ENCODE assay signal across 9 mouse cellular contexts in genomic region chr7:135961026-135961425, GRCm38 (mm10).
DNase-seq lines count a peak whose midpoint lies in the region; ATAC-seq and TF ChIP-seq lines count a peak whose summit lies in the region.
"Had no signal": no experiment of that assay in that cellular context is flagged by ENCODE, and none has a peak within 500 bp of the region (broad histone marks: within the 10 kb centered on the region; RNA-seq: fewer than 3 reads in every experiment).

No protein-coding gene starts in this region.

- H3K27me3 ChIP-seq in forebrain, embryonic 13.5 days: no peaks in the 10 kb centered on the region
- no peaks in the 10 kb centered on the region for H3K27me3 ChIP-seq in forebrain, embryonic 12.5 days
- no peaks in the 10 kb centered on the region; the same call in 1 of the 2 replicates for H3K27me3 ChIP-seq in cerebellum, adult 2 months (ENCODE audit: control insufficient read depth, insufficient read depth, low read length)
- H3K27me3 ChIP-seq in midbrain, embryonic 16.5 days (ENCODE audit: control insufficient read depth, insufficient read depth, low read depth, low read length): no peaks in the 10 kb centered on the region

- H3K4me3 ChIP-seq in forebrain, embryonic 13.5 days: no peak overlapping the region
- no peak overlapping the region for H3K4me3 ChIP-seq in forebrain, embryonic 12.5 days (replicated peaks)
- H3K4me3 ChIP-seq in cerebellum, adult 2 months (replicated peaks; ENCODE audit: insufficient read depth, low read depth, low read length): no peak overlapping the region
- H3K4me3 ChIP-seq in midbrain, embryonic 16.5 days (ENCODE audit: low read depth, low read length): no peak overlapping the region

- peaks cover 22% of the 10 kb centered on the region for H3K4me1 ChIP-seq in forebrain, embryonic 13.5 days
- peaks cover 9% of the 10 kb centered on the region for H3K4me1 ChIP-seq in forebrain, embryonic 12.5 days
- peaks cover 7% of the 10 kb centered on the region for H3K4me1 ChIP-seq in cerebellum, adult 2 months (ENCODE audit: control insufficient read depth, insufficient read depth, low read length)
- peaks cover 7% of the 10 kb centered on the region for H3K4me1 ChIP-seq in midbrain, embryonic 16.5 days (ENCODE audit: control insufficient read depth, insufficient read depth, low read length)

- 47% methylated on average over 8 of the region's 8 CpGs for WGBS in forebrain, embryonic 13.5 days
- 84% methylated on average over 8 of the region's 8 CpGs for WGBS in forebrain, embryonic 12.5 days
- 5% methylated on average over 8 of the region's 8 CpGs for WGBS in cerebellum, adult 2 months
- 63% methylated on average over 8 of the region's 8 CpGs for WGBS in midbrain, embryonic 16.5 days

- no peaks in the 10 kb centered on the region for H3K9me3 ChIP-seq in forebrain, embryonic 13.5 days (replicated peaks)
- no peaks in the 10 kb centered on the region for H3K9me3 ChIP-seq in forebrain, embryonic 12.5 days
- H3K9me3 ChIP-seq in midbrain, embryonic 16.5 days (replicated peaks; ENCODE audit: control insufficient read depth, low read length, poor library complexity, severe bottlenecking): no peaks in the 10 kb centered on the region

- no peak for TF ChIP-seq CTCF in cerebellum, adult 2 months (IDR thresholded peaks at IDR 0.05; ENCODE audit: borderline replicate concordance, insufficient read depth, low read depth, low read length)

- TF ChIP-seq POLR2A in cerebellum, adult 2 months (IDR thresholded peaks at IDR 0.05; ENCODE audit: borderline replicate concordance, insufficient read depth, low read length): no peak

- peak; percentile 68; the same call in 1 of the 2 replicates for ATAC-seq in forebrain, embryonic 13.5 days
- no peak for ATAC-seq in forebrain, embryonic 12.5 days (ENCODE audit: low FRiP score)
- ATAC-seq in midbrain, embryonic 16.5 days: no peak

- H3K4me2 ChIP-seq in forebrain, embryonic 13.5 days: no peak overlapping the region
- H3K4me2 ChIP-seq in forebrain, embryonic 12.5 days: no peak overlapping the region
- no peak overlapping the region for H3K4me2 ChIP-seq in midbrain, embryonic 16.5 days (ENCODE audit: low read length)

- no peak overlapping the region for H3K9ac ChIP-seq in forebrain, embryonic 13.5 days
- no peak overlapping the region for H3K9ac ChIP-seq in forebrain, embryonic 12.5 days
- no peak overlapping the region for H3K9ac ChIP-seq in midbrain, embryonic 16.5 days (ENCODE audit: low read depth, low read length)

- no peak overlapping the region for H3K27ac ChIP-seq in forebrain, embryonic 13.5 days
- H3K27ac ChIP-seq in forebrain, embryonic 12.5 days: no peak overlapping the region
- H3K27ac ChIP-seq in cerebellum, adult 2 months (ENCODE audit: insufficient read depth, low read length): no peak overlapping the region
- no peak overlapping the region for H3K27ac ChIP-seq in midbrain, embryonic 16.5 days (ENCODE audit: low read length)

- intact Hi-C loops in left cerebral cortex, postnatal 25 days (cut with DNase I): no loop called here

- no peaks in the 10 kb centered on the region for H3K36me3 ChIP-seq in forebrain, embryonic 13.5 days (ENCODE audit: poor library complexity, severe bottlenecking)
- no peaks in the 10 kb centered on the region for H3K36me3 ChIP-seq in forebrain, embryonic 12.5 days (replicated peaks)
- H3K36me3 ChIP-seq in midbrain, embryonic 16.5 days (ENCODE audit: control insufficient read depth, insufficient read depth, low read length): no peaks in the 10 kb centered on the region

- peak; percentile 75 to 90 for DNase-seq in cerebellum, adult 2 months
- peak; percentile 17 for DNase-seq in gastrocnemius, postnatal 10 days
- DNase-seq in left cerebral cortex, postnatal 25 days (ENCODE audit: low spot score in 2 of 2): peak; percentile 39 to 51
- DNase-seq in adipocyte (ENCODE audit: low spot score): no peak
- no peak for DNase-seq in kidney, postnatal 14 days
- DNase-seq: liver had no signal

Comparison
In these comparisons a context has a peak if more than half of its experiments do, and no peak if none do; other contexts are left out.
1. DNase-seq: peak in cerebellum, adult 2 months (2 of 2), gastrocnemius, postnatal 10 days (single experiment) and left cerebral cortex, postnatal 25 days (2 of 2); none in adipocyte (single experiment) and kidney, postnatal 14 days (single experiment).